Mouse (Mus musculus) thymus, adult 2 months (tissue): ENCODE results near the gene Ripply3.

ENCODE experiments used
- CTCF ChIP-seq: fragments of 200-500 bp; IDR thresholded peaks from 2 replicates; pipeline ENCODE4 v1.5.1; 2012; ENCODE audit warnings: mild to moderate bottlenecking, control low read depth, low read length, moderate library complexity, borderline replicate concordance; ENCODE audit not compliant: control insufficient read depth, poor library complexity, insufficient read depth; ENCODE audit errors: extremely low read depth
- POLR2A ChIP-seq: fragments of 200-500 bp; IDR thresholded peaks from 2 replicates; pipeline ENCODE4 v1.6.1; 2012; ENCODE audit warnings: mild to moderate bottlenecking, low read length, control low read depth, moderate library complexity; ENCODE audit not compliant: control insufficient read depth, poor library complexity, insufficient read depth; ENCODE audit errors: extremely low read depth

DNA sequence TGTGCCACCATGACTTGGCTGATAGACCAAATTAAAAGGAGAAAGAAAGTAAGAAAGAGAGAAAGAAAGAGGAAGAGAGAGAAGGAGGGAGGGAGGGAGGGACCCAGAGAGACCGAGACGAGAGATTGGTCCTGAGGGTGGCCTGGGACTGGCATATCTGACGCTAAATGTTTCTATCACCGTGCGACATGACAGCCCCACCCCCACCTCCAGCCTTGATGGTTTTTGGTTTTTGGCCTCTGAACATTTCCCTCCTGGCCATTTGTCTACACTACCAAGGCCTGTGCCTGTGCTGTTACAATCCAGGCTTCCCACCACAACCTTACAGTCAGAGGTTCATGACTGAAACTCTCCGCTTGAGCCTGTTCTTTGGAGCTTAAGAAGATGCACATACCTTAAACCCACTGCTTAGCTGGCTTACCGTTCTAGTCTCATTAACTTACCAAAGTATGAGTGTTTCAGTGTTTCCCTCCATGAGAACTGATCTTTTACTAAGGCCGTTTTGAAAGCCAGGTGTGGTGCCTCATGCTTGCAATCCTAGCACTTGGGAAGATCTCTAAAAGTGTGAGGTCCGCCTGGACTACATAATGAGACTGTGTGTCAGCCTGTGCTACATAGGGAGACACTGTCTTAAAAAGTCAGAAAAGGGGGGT lies 3.1 kb downstream of the Ripply3 start:
- TF ChIP-seq CTCF (no peak), POLR2A (no peak)
